Mouse (Mus musculus): ENCODE data around the gene Tox2.

Tox2 gene

DNA sequence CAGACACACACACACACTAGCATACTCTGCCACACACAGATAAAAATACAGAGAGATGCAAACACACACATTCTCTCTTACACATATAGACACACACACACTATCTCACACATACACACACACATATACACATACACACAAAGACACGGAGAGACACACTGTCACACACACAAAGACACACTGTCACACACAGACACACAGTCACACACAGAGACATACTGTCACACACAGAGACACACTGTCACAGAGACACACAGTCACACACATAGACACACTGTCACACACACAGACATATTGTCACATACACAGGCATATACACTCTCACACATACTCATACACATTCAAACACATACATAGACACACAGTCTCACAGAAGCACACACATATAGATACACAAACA is 169.7 kb downstream of the Tox2 start:
- DNase-seq: no peak
